1 mouse cellular context compared by ENCODE assay signal in genomic region chr1:134604086-134604485, GRCm38 (mm10).
A peak's percentile ranks its signal among the peaks of the same experiment; 100 is the strongest.
TF ChIP-seq lines count a peak whose summit lies in the region.

No protein-coding gene starts in this region.

TF ChIP-seq in ES-E14, 5 proteins besides CTCF, POLR2A, EP300 and RAD21:
- TF ChIP-seq ZNF384 (IDR thresholded peaks at IDR 0.05; ENCODE audit: low read depth, low read length): peak; percentile 75; the same call in 1 of the 2 replicates
- no peak for TF ChIP-seq MAFK (IDR thresholded peaks at IDR 0.05; ENCODE audit: insufficient read depth, low read depth, low read length)
